Mouse (Mus musculus): Measurements from ENCODE around the gene Slc6a12. TPM values are rescaled to one million over a fixed set of nuclear protein-coding genes. Genes with fewer than 3 reads are reported as not detected.

Gene Slc6a12
- polyA plus RNA-seq (2012; rRNA removed): 0.40 and 2.4 TPM in 2 replicates

DNA sequence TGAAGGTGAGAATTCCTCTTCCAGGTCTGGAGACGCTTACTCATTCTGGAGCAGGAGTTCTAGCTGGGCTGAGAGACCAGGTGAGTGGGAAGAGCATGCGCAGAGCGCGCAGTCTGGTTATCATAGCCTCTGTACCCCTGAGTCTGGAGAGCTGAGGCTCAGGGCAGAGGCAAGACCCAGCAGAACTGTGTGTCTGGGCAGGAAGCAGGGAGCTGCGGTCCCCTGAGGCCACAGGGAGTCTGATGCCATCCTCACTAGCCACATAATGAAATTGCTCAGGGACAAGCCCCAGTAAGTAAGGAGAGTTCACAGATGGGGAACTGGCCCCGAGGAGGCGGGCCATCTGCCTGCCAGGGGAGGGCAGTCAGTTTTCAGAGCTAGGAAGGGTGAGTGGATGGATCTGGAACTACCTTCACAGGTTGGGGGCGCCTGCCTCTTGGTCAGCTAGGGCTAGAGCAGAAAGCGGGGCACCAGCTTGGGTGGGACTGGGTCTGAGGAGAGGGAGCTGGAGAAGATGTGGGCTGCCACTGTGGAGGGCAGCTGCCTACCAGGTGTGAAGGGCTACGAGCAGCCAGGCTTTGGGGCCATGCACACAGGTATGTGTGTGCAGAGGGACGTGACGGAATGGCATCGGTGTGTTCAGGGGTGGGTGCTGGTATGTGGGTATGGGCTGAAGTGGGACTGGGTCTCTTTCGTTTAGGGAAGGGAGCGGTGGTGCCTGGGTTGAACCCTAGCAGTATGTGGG is at the start of gene Slc6a12:
Slc6a12 (plus strand) TSS at position 51 of the 745 bp plus-strand sequence.

GRCm38 (mm10) chr6:121299954-121300353 is 42.9 kb upstream of the Slc6a12 start, which contains the start of gene Slc6a13:
TSS of gene Slc6a13 (plus strand) at chr6:121300227.

Other genes starting within 250 kb of the Slc6a12 start
- gene Mical3, start 212.1 kb upstream of the Slc6a12 start, polyA plus RNA-seq (2012; rRNA removed): 70.8 and 73.6 TPM in 2 replicates
- 27.4 and 30.7 TPM in 2 replicates for gene Pex26, start 159.4 kb upstream of the Slc6a12 start, polyA plus RNA-seq (2012; rRNA removed)
- 0.35 and 0.79 TPM in 2 replicates for gene Tuba8, start 132.4 kb upstream of the Slc6a12 start, polyA plus RNA-seq (2012; rRNA removed)
- 7.8 and 8.3 TPM in 2 replicates for gene Usp18, start 97.2 kb upstream of the Slc6a12 start, polyA plus RNA-seq (2012; rRNA removed)
- 1.4 and 2.3 TPM in 2 replicates for gene Slc6a13, start 42.8 kb upstream of the Slc6a12 start, polyA plus RNA-seq (2012; rRNA removed)
- 0.08 and 0.12 TPM in 2 replicates for gene Iqsec3, start 130.6 kb downstream of the Slc6a12 start, polyA plus RNA-seq (2012; rRNA removed)

Measured in ovary, adult 2 months (tissue).